Mouse (Mus musculus) frontal cortex, postnatal 14 days (tissue): ENCODE measurements around the gene 4933414I15Rik.

Experiments
- DNase-seq, 2 experiments: peaks; one replicate each; pipeline ENCODE4 v3.0.0; 2022; ENCODE audit warnings: low spot score in 2 of 2

4933414I15Rik gene

GRCm38 (mm10) chr11:50943506-50943905 is at the start of gene 4933414I15Rik:
4933414I15Rik (minus strand) TSS chr11:50943765.
- no peak for DNase-seq

- DNase-seq, result no peak
Measured at GRCm38 (mm10) chr11:50981667-50982066, 38.1 kb upstream of the 4933414I15Rik start, which contains the start of gene Olfr1377. Olfr1377 (plus strand) TSS chr11:50981967.

GRCm38 (mm10) chr11:50977216-50977615 is 33.7 kb upstream of the 4933414I15Rik start:
- no peak for DNase-seq

- DNase-seq, result no peak
Measured at GRCm38 (mm10) chr11:50966230-50966629, 22.7 kb upstream of the 4933414I15Rik start, which contains the start of gene Olfr1378. Olfr1378 (plus strand) TSS chr11:50966530.

- no peak for DNase-seq
Measured at GRCm38 (mm10) chr11:50964886-50965285, 21.3 kb upstream of the 4933414I15Rik start.

- DNase-seq, result no peak
Measured at GRCm38 (mm10) chr11:50953665-50954064, 10.1 kb upstream of the 4933414I15Rik start, which contains the start of gene Prop1. Prop1 (minus strand) TSS chr11:50953765.

- DNase-seq, result peak in 1 of 2 experiments; percentile 11
Measured at GRCm38 (mm10) chr11:50952290-50952689, 8.7 kb upstream of the 4933414I15Rik start.

GRCm38 (mm10) chr11:50942386-50942785 is 1.2 kb downstream of the 4933414I15Rik start:
- no peak for DNase-seq

GRCm38 (mm10) chr11:50939621-50940366 is 3.8 kb downstream of the 4933414I15Rik start:
- no peak for DNase-seq

- DNase-seq, result no peak
Measured at GRCm38 (mm10) chr11:50938435-50938834, 5.1 kb downstream of the 4933414I15Rik start.

GRCm38 (mm10) chr11:50932040-50932439 is 11.5 kb downstream of the 4933414I15Rik start:
- DNase-seq, result no peak

GRCm38 (mm10) chr11:50931451-50931866 is 12.1 kb downstream of the 4933414I15Rik start, which contains the start of gene Zfp354b:
Zfp354b (minus strand) TSS chr11:50931633.
- peak; percentile 78 to 79 for DNase-seq

- no peak for DNase-seq
Measured at GRCm38 (mm10) chr11:50931021-50931420, 12.5 kb downstream of the 4933414I15Rik start.

- DNase-seq, result no peak
Measured at GRCm38 (mm10) chr11:50930469-50931014, 13.0 kb downstream of the 4933414I15Rik start.

GRCm38 (mm10) chr11:50915671-50916320 is 27.8 kb downstream of the 4933414I15Rik start, which contains the start of gene Zfp2:
Zfp2 (minus strand) TSS chr11:50916165.
- DNase-seq, result peak; percentile 89 to 90

- no peak for DNase-seq
Measured at GRCm38 (mm10) chr11:50914461-50914860, 29.1 kb downstream of the 4933414I15Rik start.

- DNase-seq, result no peak
Measured at GRCm38 (mm10) chr11:50913301-50913700, 30.3 kb downstream of the 4933414I15Rik start.

- DNase-seq, result no peak
Measured at GRCm38 (mm10) chr11:50908136-50908535, 35.4 kb downstream of the 4933414I15Rik start.

- no peak for DNase-seq
Measured at GRCm38 (mm10) chr11:50897359-50897758, 46.2 kb downstream of the 4933414I15Rik start.

GRCm38 (mm10) chr11:50892441-50892840 is 51.1 kb downstream of the 4933414I15Rik start:
- DNase-seq, result no peak
